Mouse (Mus musculus): ENCODE measurements around the gene Rnf187.

Rnf187 gene

GRCm38 (mm10) chr11:58947798-58948528, 9.2 kb upstream of the Rnf187 start:
- DNase-seq (ENCODE audit: low spot score in 2 of 2) = peak in 1 of 2 experiments; percentile 72

- DNase-seq (ENCODE audit: low spot score in 2 of 2) = no peak
These were observed 8.6 kb upstream of the Rnf187 start for GRCm38 (mm10) chr11:58947306-58947705.

DNA sequence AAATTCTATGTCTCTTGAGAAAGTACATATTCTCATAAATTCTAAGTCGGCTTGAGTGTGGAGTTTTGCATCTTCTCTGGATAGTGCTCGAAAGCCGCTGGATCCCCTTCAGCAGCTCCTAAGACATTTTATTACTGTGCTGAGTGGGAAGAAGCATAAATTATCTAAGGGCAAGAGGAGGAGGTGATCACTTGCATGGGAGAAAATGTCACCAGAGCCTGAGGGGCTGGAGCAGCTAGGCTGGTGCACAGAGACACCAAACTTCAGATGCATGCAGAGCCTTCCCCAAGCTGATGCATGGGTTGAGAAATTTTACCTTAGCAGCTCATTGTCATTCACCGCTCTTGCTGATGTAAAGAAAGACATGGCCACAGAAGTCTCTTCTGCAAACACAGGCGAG, 5.4 kb upstream of the Rnf187 start:
- no peak for DNase-seq (ENCODE audit: low spot score in 2 of 2)

DNA sequence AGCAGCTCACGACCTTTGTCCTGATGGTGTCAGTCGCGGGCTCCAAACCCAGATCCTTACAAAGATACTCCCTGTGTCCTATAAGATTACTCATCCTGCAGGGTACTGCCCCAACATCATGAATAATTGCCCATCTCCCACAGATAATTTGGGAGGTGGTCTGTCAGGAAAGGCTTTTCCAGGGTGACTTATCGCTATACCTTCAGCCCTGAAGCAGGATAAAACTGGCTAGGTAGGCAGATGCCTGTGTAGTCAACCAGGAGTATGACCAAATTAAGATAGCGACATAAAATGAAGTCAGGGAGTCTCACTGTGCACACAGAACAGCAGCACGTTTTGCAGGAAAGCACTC, 348 bp upstream of the Rnf187 start:
- no peak for DNase-seq (ENCODE audit: low spot score in 2 of 2)

GRCm38 (mm10) chr11:58937909-58938308, 807 bp downstream of the Rnf187 start:
- DNase-seq (ENCODE audit: low spot score in 2 of 2) = no peak

DNA sequence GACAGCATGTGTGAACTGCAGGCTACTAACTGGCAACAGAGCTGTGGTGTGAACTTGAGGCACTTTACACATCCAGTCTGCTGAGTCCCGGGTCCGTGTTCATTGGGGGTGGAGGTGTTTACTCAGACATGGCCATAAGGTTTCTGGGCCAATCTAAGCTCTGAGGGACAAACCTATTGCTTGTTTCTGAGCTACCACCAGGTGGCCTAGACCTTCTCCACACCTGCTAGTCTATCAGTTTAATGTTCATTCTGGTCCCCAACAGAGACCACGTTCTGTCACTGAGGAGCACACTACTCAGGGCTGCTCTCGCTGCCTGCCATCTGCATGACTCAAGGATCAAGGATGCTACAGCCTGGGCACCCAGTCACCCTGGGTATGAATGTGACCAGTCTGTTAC, 7.1 kb downstream of the Rnf187 start:
- DNase-seq (ENCODE audit: low spot score in 2 of 2) = no peak

GRCm38 (mm10) chr11:58930254-58930653, 8.5 kb downstream of the Rnf187 start:
- DNase-seq (ENCODE audit: low spot score in 2 of 2) = no peak

GRCm38 (mm10) chr11:58929641-58930040, 9.1 kb downstream of the Rnf187 start:
- no peak for DNase-seq (ENCODE audit: low spot score in 2 of 2)

- no peak for DNase-seq (ENCODE audit: low spot score in 2 of 2)
These were observed 9.7 kb downstream of the Rnf187 start for GRCm38 (mm10) chr11:58929055-58929454.

DNA sequence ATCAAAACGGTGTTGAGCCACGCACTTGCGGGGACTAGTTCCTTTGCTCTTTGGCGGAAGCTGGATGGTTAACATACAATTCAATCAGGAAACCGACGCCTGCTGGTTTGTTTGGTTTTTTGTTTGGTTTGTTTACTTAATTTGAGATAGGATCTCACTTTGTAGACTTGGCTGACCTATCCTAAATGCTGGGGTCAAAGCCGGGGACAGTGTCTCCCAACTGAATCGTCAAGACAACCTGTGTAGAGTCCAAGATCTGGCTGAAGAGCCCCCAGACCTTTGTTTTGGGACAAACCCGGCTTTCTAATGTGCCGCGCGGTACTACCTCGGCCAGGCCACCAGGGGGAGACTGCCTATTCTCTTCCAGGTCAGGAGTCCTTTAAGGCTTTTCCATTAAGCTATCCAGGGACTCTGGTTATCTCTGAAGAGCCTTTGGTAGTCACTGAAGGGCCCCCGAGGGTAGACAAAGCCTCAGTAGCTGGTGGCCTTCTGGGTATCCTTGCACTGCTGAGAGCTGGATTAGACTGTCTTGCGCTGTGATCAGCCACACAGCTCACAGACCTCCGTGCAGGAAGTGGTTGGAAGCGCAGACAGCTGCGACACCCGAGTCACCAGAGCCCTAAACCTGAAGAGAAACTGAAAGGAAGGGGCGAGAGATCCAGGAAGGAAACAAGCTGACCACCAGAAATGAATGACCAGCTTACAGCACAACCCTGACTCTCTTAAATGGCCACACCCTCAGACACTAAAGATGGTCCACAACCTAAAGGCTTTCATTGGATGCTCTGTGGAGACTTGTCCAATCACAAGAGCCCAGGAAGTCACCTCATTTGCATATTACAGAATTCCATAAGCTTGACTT, 10.7 kb downstream of the Rnf187 start:
- peak; percentile 75 to 89 for DNase-seq (ENCODE audit: low spot score in 2 of 2)

DNA sequence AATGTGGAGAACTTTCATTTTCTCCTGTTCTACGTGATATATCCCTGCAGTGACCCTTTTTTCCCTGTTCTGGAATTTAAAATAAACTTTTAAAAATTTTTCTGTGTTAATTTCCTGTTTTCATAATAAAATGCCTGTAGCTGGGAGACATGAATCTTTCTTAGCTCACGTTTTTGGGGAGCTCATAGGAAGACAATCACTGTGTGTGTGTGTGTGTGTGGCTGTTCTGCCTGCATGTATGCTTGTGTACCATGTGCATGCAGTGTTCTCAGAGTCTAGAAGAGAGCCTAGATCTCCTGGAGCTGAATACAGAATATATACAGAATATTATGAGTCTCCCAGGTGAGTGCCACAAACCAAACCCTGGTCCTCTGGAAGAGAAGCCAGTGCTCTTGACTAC, 11.7 kb downstream of the Rnf187 start:
- no peak for DNase-seq (ENCODE audit: low spot score in 2 of 2)

- no peak for DNase-seq (ENCODE audit: low spot score in 2 of 2)
These were observed 12.1 kb downstream of the Rnf187 start for GRCm38 (mm10) chr11:58926651-58927050.

DNA sequence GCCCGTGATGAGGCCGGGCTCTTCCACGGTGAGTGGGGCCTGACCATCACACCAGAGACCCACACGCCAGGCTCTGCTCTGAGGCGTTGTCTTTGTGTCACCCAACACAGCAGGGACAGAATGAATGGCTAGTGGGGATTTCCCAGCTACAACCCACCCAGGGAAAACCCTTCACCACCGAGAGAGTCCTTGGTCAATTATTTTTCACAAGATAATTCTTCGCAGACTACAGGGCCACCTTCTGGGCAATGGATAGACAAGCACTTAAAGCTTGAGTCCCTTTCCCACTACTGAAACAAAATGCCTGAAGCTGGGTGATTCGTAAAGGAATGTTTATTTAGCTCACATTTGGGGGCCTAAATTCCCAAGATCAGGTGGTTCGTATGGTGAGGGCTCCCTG, 16.3 kb downstream of the Rnf187 start:
- DNase-seq (ENCODE audit: low spot score in 2 of 2) = no peak

- DNase-seq (ENCODE audit: low spot score in 2 of 2) = no peak
These were observed 20.0 kb downstream of the Rnf187 start for GRCm38 (mm10) chr11:58918759-58919158.

- DNase-seq (ENCODE audit: low spot score in 2 of 2) = peak; percentile 75 to 79
These were observed 20.9 kb downstream of the Rnf187 start, which contains the start of gene Btnl10 for GRCm38 (mm10) chr11:58917745-58918366. Gene Btnl10, plus strand, starts transcription at chr11:58917908.

GRCm38 (mm10) chr11:58916879-58917744, 21.6 kb downstream of the Rnf187 start:
- peak; percentile 87 to 95 for DNase-seq (ENCODE audit: low spot score in 2 of 2)

- peak in 1 of 2 experiments; percentile 43 for DNase-seq (ENCODE audit: low spot score in 2 of 2)
These were observed 24.2 kb downstream of the Rnf187 start for GRCm38 (mm10) chr11:58914461-58915028.

DNA sequence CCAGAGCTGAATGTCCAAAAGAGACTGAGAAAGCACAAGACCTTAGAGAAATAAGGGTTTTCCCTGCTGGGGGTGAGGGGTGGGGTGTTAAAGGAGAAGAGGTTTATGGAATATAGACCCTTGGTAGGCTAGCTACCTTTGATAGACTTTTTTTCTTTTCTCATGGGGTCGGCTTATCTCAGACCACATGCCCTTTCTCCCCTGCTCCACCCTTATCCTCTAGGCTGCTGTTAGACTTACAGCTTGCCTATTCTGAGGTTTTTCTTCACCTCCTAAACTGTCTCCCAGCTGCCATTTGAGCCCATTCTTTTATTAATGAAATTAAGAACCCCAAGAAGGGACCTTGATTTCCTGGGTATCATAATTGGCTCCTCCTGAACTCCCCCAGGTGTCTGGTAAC, 24.9 kb downstream of the Rnf187 start:
- no peak for DNase-seq (ENCODE audit: low spot score in 2 of 2)

GRCm38 (mm10) chr11:58904838-58905237, 33.9 kb downstream of the Rnf187 start:
- peak in 1 of 2 experiments; percentile 32 for DNase-seq (ENCODE audit: low spot score in 2 of 2)

DNA sequence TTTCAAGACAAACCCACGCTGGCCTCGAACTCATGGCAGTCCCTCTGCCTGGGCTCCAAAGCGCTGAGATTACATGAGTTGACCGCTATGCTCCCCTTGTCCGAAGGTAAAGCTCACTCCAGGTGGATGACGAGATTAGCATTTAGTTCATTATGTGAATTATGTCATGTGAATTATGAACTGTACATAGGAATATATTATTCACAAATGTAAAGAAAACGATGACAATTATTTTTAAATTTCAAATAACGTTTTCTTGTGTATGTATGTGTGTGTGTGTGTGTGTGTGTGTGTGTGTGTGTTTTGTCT, 34.4 kb downstream of the Rnf187 start:
- DNase-seq (ENCODE audit: low spot score in 2 of 2) = no peak

Data from spleen, postnatal 4 days (tissue).